Mouse (Mus musculus): Measurements from ENCODE around the gene Adprh. TPM values are rescaled to one million over a fixed set of nuclear protein-coding genes. Genes with fewer than 3 reads are reported as not detected.

The Adprh gene
- polyA plus RNA-seq, 1 experiment from 2014 or later: 98.3 TPM

GRCm38 (mm10) chr16:38395060-38395730 lies 57.3 kb downstream of the Adprh start:
- H3K27ac ChIP-seq (ENCODE audit: low read depth, low read length): no peak overlapping the region
- WGBS: 57% methylated on average over 6 of the region's 6 CpGs
- no peak for ATAC-seq (ENCODE audit: low FRiP score, low TSS enrichment)
- H3K9ac ChIP-seq (ENCODE audit: low read depth, low read length): no peak overlapping the region
- H3K4me1 ChIP-seq (ENCODE audit: control insufficient read depth, insufficient read depth, low read length): peaks cover 12% of the 10 kb centered on the region
- H3K27me3 ChIP-seq (ENCODE audit: control insufficient read depth, insufficient read depth, low read length): no peaks in the 10 kb centered on the region
- no peak overlapping the region for H3K4me3 ChIP-seq (ENCODE audit: low read length)
- H3K4me2 ChIP-seq (replicated peaks; ENCODE audit: low read depth, low read length): no peak overlapping the region
- H3K36me3 ChIP-seq (ENCODE audit: control insufficient read depth, insufficient read depth, low read length): no peaks in the 10 kb centered on the region
- no peaks in the 10 kb centered on the region for H3K9me3 ChIP-seq (ENCODE audit: control insufficient read depth, low read length)

GRCm38 (mm10) chr16:38394191-38394618 lies 58.3 kb downstream of the Adprh start:
- ATAC-seq (ENCODE audit: low FRiP score, low TSS enrichment): no peak
- 89% methylated on average over 8 of the region's 8 CpGs for WGBS
- Histone ChIP-seq H3K27ac (ENCODE audit: low read depth, low read length) (no peak overlapping the region), H3K4me2 (replicated peaks; ENCODE audit: low read depth, low read length) (no peak overlapping the region), H3K4me3 (ENCODE audit: low read length) (no peak overlapping the region), H3K9me3 (ENCODE audit: control insufficient read depth, low read length) (no peaks in the 10 kb centered on the region), H3K36me3 (ENCODE audit: control insufficient read depth, insufficient read depth, low read length) (no peaks in the 10 kb centered on the region), H3K4me1 (ENCODE audit: control insufficient read depth, insufficient read depth, low read length) (peaks cover 2% of the 10 kb centered on the region; the same call in 1 of the 2 replicates), H3K27me3 (ENCODE audit: control insufficient read depth, insufficient read depth, low read length) (no peaks in the 10 kb centered on the region), H3K9ac (ENCODE audit: low read depth, low read length) (no peak overlapping the region)

Other genes with a start within 250 kb of the Adprh start
- gene Nr1i2, start 157.9 kb downstream of the Adprh start, polyA plus RNA-seq (2014; fragmentation: Nextera tagmentation; extraction: Ambion mirVana): 0.19 TPM in 1 of 2 replicates, not detected in the other
- 0.11 TPM in 1 of 2 replicates, not detected in the other for gene Maats1, start 110.6 kb downstream of the Adprh start, polyA plus RNA-seq (2014; fragmentation: Nextera tagmentation; extraction: Ambion mirVana)
- gene Cox17, start 105.7 kb downstream of the Adprh start, polyA plus RNA-seq (2014; fragmentation: Nextera tagmentation; extraction: Ambion mirVana): 148 and 203 TPM in 2 replicates
- gene Gm21987, start 105.7 kb downstream of the Adprh start, polyA plus RNA-seq (2014; fragmentation: Nextera tagmentation; extraction: Ambion mirVana): not detected in 2 replicates
- gene Popdc2, start 90.5 kb downstream of the Adprh start, polyA plus RNA-seq (2014; fragmentation: Nextera tagmentation; extraction: Ambion mirVana): 0.11 and 0.35 TPM in 2 replicates
- 0.39 and 0.79 TPM in 2 replicates for gene Pla1a, start 19.6 kb downstream of the Adprh start, polyA plus RNA-seq (2014; fragmentation: Nextera tagmentation; extraction: Ambion mirVana)
- 0.34 and 0.51 TPM in 2 replicates for gene Cd80, start 2.9 kb upstream of the Adprh start, polyA plus RNA-seq (2014; fragmentation: Nextera tagmentation; extraction: Ambion mirVana)
- 29.1 and 31.8 TPM in 2 replicates for gene Timmdc1, start 70.0 kb upstream of the Adprh start, polyA plus RNA-seq (2014; fragmentation: Nextera tagmentation; extraction: Ambion mirVana)
- 50.9 and 63.5 TPM in 2 replicates for gene Poglut1, start 97.6 kb upstream of the Adprh start, polyA plus RNA-seq (2014; fragmentation: Nextera tagmentation; extraction: Ambion mirVana)
- 90.5 and 121 TPM in 2 replicates for gene Tmem39a, start 106.0 kb upstream of the Adprh start, polyA plus RNA-seq (2014; fragmentation: Nextera tagmentation; extraction: Ambion mirVana)

Measured in kidney, embryonic 14.5 days (tissue).